Mouse (Mus musculus) heart, embryonic 13.5 days (tissue): Measurements from ENCODE around the gene Gcnt2. TPM values are rescaled to one million over a fixed set of nuclear protein-coding genes. Genes with fewer than 3 reads are reported as not detected.
A peak's percentile ranks its signal among the peaks of the same experiment; 100 is the strongest.

ENCODE experiments used
- ATAC-seq: fragments of 200-750 bp; cut with Nextera tagmentation; 2 replicates; pipeline ENCODE4 v1.8.0; 2017; ENCODE audit warnings: moderate TSS enrichment; ENCODE audit not compliant: insufficient number of reproducible peaks, low FRiP score, low TSS enrichment; ENCODE audit errors: extremely low read depth
- H3K27ac ChIP-seq: fragments of 300-500 bp; sonication (generic); replicated peaks from 2 replicates; pipeline ENCODE4 v1.5.1; 2015; ENCODE audit warnings: moderate library complexity, mild to moderate bottlenecking, inconsistent platforms
- H3K27me3 ChIP-seq: fragments of 300-500 bp; sonication (generic); replicated peaks from 2 replicates; pipeline ENCODE4 v1.6.1; 2015; ENCODE audit warnings: mild to moderate bottlenecking, inconsistent platforms
- H3K36me3 ChIP-seq: fragments of 300-500 bp; sonication (generic); 2 replicates; pipeline ENCODE4 v1.6.1; 2015; ENCODE audit warnings: mild to moderate bottlenecking, inconsistent platforms
- H3K4me1 ChIP-seq: fragments of 300-500 bp; sonication (generic); 2 replicates; pipeline ENCODE4 v1.6.1; 2015; ENCODE audit warnings: inconsistent platforms
- H3K4me2 ChIP-seq: fragments of 300-500 bp; sonication (generic); 2 replicates; pipeline ENCODE4 v1.6.1; 2015; ENCODE audit warnings: inconsistent platforms, mild to moderate bottlenecking, moderate library complexity
- H3K4me3 ChIP-seq: fragments of 300-500 bp; sonication (generic); 2 replicates; pipeline ENCODE4 v1.5.1; 2015; ENCODE audit warnings: moderate library complexity, mild to moderate bottlenecking, inconsistent platforms
- H3K9ac ChIP-seq: fragments of 300-500 bp; sonication (generic); 2 replicates; pipeline ENCODE4 v1.6.1; 2015; ENCODE audit warnings: inconsistent platforms, mild to moderate bottlenecking, moderate library complexity
- H3K9me3 ChIP-seq: fragments of 300-500 bp; sonication (generic); 2 replicates; pipeline ENCODE4 v1.6.1; 2016; ENCODE audit warnings: inconsistent platforms
- WGBS: fragments of 180-500 bp; shearing (Covaris S2); methylation state at CpG from one replicate; pipeline ENCODE4 v1.1.7; 2015; ENCODE audit warnings: mixed read lengths; 5-methylcytosine and 5-hydroxymethylcytosine counted together
- polyA plus RNA-seq: library from polyadenylated mRNA; unstranded; fragments of >200 nt; fragmentation: Nextera tagmentation; extraction: Ambion mirVana; gene quantifications from 2 replicates; pipeline ENCODE4 v1.2.1, GENCODE M21; 2015

The Gcnt2 gene
- polyA plus RNA-seq, 1 experiment from 2014 or later, result 2.5 TPM

DNA sequence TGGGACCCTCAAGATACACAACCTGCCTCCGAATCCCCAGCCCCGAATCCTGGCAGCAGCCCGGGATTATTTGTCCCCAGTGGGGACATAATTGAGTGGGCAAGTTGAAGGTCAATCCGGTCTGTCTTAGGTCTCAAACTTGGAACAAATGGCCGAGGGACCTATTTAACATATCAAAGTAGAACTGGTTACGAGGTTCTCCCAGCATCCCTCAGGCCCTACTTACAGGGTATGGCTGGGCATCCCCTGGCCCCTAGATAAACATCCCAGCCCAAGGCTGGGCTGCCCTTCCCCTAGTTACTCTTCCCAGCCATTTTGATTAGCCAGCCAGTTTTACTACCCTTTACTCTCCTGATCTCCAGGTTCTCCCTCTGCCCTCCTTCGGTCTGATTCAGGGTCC is 8.3 kb upstream of the Gcnt2 start:
- Histone ChIP-seq H3K4me1 (peaks cover 14% of the 10 kb centered on the region), H3K36me3 (no peaks in the 10 kb centered on the region), H3K4me2 (no peak overlapping the region), H3K4me3 (no peak overlapping the region), H3K9ac (no peak overlapping the region), H3K9me3 (no peaks in the 10 kb centered on the region), H3K27me3 (no peaks in the 10 kb centered on the region), H3K27ac (no peak overlapping the region)
- 72% methylated on average over 7 of the region's 7 CpGs for WGBS
- no peak for ATAC-seq

DNA sequence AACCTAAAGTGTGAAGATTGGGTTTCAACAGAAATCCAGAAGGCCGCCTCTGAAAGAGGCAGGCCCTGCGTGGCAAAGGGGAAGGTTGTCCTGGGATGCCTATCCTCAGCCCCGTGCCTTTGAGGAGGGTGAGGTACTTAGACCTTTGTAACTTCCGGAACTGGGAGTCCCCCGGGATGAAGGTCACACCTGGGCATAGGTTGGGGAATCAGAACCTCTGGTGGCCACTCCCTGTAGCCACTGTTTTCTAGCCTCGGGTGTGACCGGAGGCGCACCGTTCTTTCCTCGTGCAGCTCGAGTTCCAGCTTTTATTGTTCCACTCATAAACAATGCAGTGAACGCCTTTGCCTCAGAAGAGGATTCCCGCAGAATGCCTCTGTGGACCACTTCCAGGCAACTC is 7.6 kb upstream of the Gcnt2 start:
- 77% methylated on average over 13 of the region's 13 CpGs for WGBS
- H3K9me3 ChIP-seq, result no peaks in the 10 kb centered on the region
- no peak for ATAC-seq
- no peak overlapping the region for H3K4me2 ChIP-seq
- peaks cover 14% of the 10 kb centered on the region for H3K4me1 ChIP-seq
- H3K27ac ChIP-seq, result no peak overlapping the region
- no peaks in the 10 kb centered on the region for H3K27me3 ChIP-seq
- H3K4me3 ChIP-seq, result no peak overlapping the region
- no peak overlapping the region for H3K9ac ChIP-seq
- H3K36me3 ChIP-seq, result no peaks in the 10 kb centered on the region

DNA sequence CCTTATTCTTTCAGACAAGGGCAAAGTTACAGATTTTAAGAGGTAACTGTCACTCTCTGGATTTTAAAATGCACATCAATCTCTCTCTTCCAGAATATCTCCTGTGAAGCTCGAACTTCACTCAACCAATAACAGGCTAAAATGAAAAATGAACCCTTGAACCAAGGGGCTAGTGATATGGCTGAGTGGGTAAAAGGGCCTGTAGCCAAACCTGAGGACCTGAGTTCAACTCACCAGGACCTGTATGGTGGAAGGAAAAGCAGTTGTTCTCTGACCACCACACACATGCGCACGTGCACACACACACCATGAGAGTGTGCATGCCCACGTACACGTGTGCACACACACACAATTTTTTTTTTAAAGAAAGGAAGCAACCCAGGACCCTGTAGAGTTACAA is 6.8 kb upstream of the Gcnt2 start:
- WGBS, result 80% methylated on average over 5 of the region's 5 CpGs
- peaks cover 17% of the 10 kb centered on the region for H3K4me1 ChIP-seq
- no peak overlapping the region for H3K4me2 ChIP-seq
- H3K4me3 ChIP-seq, result no peak overlapping the region
- ATAC-seq, result no peak
- H3K9ac ChIP-seq, result no peak overlapping the region
- no peaks in the 10 kb centered on the region for H3K36me3 ChIP-seq
- H3K9me3 ChIP-seq, result no peaks in the 10 kb centered on the region
- no peaks in the 10 kb centered on the region for H3K27me3 ChIP-seq
- no peak overlapping the region for H3K27ac ChIP-seq

DNA sequence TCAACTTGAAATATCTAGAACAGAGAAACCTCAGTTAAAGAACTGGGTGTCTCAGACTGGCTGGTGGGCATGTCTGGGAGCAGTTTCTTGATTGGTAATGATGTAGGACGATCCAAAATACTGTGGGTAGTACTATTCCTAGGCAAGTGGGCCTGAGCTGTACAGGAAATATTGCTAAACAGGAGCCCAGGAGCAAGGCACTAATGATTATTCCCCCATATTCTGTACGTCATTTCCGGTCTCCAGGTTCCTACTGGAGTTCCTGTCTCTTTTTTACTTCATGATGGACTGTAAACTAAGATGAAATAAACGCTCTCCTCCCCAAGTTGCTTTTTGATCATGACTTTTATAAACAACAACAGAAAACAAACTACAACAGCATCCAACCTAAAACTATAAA is 5.7 kb upstream of the Gcnt2 start:
- Histone ChIP-seq H3K4me3 (peak overlapping the region; percentile 57), H3K36me3 (no peaks in the 10 kb centered on the region), H3K9me3 (no peaks in the 10 kb centered on the region), H3K27ac (peak overlapping the region; percentile 92), H3K4me1 (peaks cover 17% of the 10 kb centered on the region), H3K4me2 (peak overlapping the region; percentile 76), H3K27me3 (no peaks in the 10 kb centered on the region), H3K9ac (peak overlapping the region; percentile 81; the same call in 1 of the 2 replicates)
- ATAC-seq, result no peak
- 83% methylated on average over 4 of the region's 4 CpGs for WGBS

DNA sequence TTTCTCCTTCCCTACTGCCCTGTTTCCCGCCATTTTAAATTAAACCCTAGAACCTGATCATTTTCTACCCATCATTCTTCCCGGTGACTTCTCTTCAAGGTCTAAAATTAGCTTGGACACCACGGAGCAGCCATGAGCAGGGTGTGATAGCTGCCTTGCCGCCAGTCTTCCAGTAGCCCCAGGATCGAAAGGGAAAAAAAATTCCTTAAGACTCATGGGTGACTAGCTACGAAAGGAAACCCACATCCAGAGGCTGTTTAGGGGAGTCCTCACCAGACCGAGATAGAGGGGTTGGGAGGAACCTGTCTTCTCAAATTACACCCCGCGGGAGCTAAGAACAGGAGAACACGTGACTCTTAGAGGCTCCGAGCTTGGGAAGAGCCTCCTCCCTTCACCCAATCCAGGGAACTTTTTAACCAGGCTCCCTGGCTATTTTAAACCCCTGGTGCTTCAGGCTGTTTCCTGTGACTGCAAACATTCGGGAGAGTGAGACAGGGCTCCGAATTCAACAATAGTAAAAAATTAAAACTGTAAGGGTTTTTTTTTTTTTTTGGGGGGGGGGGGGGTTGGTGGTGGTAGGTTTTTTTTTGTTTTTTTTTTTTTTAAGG is 5.0 kb upstream of the Gcnt2 start:
- Histone ChIP-seq H3K9ac (peak overlapping the region; percentile 81), H3K4me2 (peak overlapping the region; percentile 76), H3K27me3 (no peaks in the 10 kb centered on the region), H3K4me1 (peaks cover 20% of the 10 kb centered on the region), H3K27ac (peak overlapping the region; percentile 92), H3K9me3 (no peaks in the 10 kb centered on the region), H3K4me3 (peak overlapping the region; percentile 57), H3K36me3 (no peaks in the 10 kb centered on the region)
- under 1% methylated on average over 13 of the region's 13 CpGs for WGBS
- ATAC-seq, result peak; percentile 70

DNA sequence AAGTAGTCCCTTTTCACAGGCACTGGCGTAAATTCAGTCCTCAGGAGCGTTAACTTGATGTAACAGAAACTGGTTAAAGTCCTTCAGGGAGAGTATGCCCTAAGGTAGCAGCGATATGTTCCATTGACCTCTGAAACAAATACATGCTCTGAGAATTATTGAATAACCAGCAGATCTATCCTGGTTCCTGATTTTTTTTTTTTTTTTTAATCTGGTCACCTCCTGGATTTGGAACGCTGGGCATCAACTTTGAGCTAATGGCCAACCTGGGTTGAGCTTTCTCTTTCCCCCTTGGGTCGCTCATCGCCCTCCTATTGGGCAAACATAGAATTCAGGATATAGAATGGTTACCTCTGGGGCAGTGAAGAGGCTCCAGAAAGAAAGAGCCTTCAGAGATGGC is 4.3 kb upstream of the Gcnt2 start:
- WGBS, result 65% methylated on average over 6 of the region's 6 CpGs
- Histone ChIP-seq H3K27ac (peak overlapping the region; percentile 92), H3K36me3 (no peaks in the 10 kb centered on the region), H3K9me3 (no peaks in the 10 kb centered on the region), H3K9ac (peak overlapping the region; percentile 81), H3K4me2 (peak overlapping the region; percentile 76), H3K4me1 (peaks cover 27% of the 10 kb centered on the region), H3K27me3 (no peaks in the 10 kb centered on the region), H3K4me3 (peak overlapping the region; percentile 57)
- no peak for ATAC-seq

DNA sequence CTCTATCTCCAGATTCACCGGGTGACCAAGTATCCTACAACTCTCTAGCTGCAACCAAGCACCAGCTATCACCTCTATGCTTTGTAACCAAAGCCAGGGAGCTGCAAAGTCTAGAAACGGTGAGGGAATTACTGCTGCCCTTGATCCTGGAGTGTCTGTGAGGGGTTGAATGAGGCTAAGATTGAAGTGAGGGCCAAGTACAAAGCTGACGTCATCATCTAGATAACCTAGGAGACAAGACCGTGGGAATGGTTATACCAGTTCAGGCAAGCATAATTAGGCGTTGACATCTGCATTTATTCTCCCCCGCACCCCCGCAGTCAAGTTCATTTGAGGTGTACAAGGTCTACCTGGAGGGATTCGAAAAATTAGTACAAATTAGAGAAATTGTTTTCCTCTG is 2.8 kb upstream of the Gcnt2 start:
- Histone ChIP-seq H3K9ac (no peak overlapping the region), H3K9me3 (no peaks in the 10 kb centered on the region), H3K4me1 (peaks cover 27% of the 10 kb centered on the region), H3K27ac (no peak overlapping the region), H3K27me3 (no peaks in the 10 kb centered on the region), H3K4me2 (no peak overlapping the region), H3K4me3 (no peak overlapping the region), H3K36me3 (no peaks in the 10 kb centered on the region)
- no peak for ATAC-seq
- 68% methylated on average over 8 of the region's 8 CpGs for WGBS

DNA sequence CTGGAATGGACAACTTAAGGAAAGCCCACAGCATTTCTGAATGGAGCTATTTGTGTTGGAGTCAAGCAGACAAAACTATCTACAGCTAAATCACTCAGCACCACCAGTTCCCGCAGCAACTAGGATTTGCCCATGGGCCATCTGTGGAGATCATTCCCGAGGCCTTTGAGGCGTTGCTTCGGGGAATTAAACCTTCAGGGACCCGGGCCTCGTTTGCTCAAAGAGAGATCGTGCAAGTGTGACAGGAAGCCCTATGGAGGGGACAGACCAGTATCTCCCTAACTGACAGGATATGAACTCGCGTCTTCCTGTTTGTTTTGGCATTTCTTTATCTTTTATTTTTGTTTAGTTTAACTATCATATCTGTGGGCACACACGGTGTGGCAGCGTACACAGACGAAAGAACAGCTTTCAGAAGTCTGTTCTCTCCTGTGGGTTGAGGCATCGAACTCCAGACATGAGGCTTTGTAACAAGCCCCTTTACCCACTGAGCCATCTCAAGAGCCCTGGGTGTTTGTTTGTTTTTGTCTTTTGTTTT is 2.2 kb upstream of the Gcnt2 start:
- Histone ChIP-seq H3K4me2 (no peak overlapping the region), H3K4me3 (no peak overlapping the region), H3K4me1 (peaks cover 27% of the 10 kb centered on the region), H3K36me3 (no peaks in the 10 kb centered on the region), H3K27ac (no peak overlapping the region), H3K9ac (no peak overlapping the region), H3K9me3 (no peaks in the 10 kb centered on the region), H3K27me3 (no peaks in the 10 kb centered on the region)
- 48% methylated on average over 13 of the region's 13 CpGs for WGBS
- ATAC-seq, result no peak

DNA sequence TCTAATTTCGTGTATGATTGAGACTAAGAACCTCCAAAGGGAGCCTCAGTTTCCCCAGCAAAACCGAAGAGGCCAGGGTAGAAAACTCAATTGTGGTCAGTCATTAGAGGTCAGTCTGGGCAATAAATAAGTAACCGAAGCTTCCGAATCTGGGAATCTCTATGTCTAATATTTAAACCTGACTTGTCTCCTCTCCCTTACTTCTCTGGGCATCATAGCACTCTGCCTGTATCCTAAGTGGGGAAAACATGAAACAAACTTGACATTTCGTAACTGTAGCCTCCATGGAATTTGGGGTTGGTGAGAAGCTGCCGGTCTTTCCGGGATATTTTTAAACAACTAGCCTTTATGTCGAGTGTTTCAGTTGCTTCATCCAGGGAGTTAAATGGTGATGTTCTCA is 329 bp upstream of the Gcnt2 start:
- Histone ChIP-seq H3K9ac (peak overlapping the region; percentile 67; the same call in 1 of the 2 replicates), H3K27me3 (no peaks in the 10 kb centered on the region), H3K27ac (no peak overlapping the region), H3K4me2 (peak overlapping the region; percentile 63), H3K9me3 (no peaks in the 10 kb centered on the region), H3K36me3 (no peaks in the 10 kb centered on the region), H3K4me3 (no peak overlapping the region), H3K4me1 (peaks cover 20% of the 10 kb centered on the region)
- ATAC-seq, result no peak
- WGBS, result 72% methylated on average over 8 of the region's 8 CpGs

DNA sequence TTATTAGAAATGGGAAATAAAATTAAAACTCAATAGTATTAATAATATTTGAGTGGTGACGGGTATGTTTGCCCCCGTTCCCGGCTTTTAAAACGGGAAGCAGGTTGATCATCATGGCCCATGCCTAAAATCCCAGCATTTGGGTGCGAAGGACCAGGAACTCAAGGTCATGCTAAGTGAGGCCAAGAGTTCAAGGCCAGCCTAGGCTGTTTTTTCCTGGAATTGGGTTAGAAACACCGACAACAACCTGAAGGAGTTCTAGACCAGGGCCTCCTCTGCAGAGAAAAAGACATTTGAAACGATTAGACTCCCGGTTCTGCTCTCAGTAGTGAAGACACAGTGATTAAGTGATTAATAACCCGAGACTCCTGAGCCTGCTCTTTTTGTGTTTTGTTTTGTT is 3.5 kb downstream of the Gcnt2 start:
- Histone ChIP-seq H3K9ac (no peak overlapping the region), H3K4me2 (no peak overlapping the region), H3K36me3 (no peaks in the 10 kb centered on the region), H3K4me1 (peaks cover 11% of the 10 kb centered on the region), H3K27me3 (no peaks in the 10 kb centered on the region), H3K27ac (no peak overlapping the region), H3K4me3 (no peak overlapping the region), H3K9me3 (no peaks in the 10 kb centered on the region)
- WGBS, result 79% methylated on average over 9 of the region's 9 CpGs
- ATAC-seq, result no peak

DNA sequence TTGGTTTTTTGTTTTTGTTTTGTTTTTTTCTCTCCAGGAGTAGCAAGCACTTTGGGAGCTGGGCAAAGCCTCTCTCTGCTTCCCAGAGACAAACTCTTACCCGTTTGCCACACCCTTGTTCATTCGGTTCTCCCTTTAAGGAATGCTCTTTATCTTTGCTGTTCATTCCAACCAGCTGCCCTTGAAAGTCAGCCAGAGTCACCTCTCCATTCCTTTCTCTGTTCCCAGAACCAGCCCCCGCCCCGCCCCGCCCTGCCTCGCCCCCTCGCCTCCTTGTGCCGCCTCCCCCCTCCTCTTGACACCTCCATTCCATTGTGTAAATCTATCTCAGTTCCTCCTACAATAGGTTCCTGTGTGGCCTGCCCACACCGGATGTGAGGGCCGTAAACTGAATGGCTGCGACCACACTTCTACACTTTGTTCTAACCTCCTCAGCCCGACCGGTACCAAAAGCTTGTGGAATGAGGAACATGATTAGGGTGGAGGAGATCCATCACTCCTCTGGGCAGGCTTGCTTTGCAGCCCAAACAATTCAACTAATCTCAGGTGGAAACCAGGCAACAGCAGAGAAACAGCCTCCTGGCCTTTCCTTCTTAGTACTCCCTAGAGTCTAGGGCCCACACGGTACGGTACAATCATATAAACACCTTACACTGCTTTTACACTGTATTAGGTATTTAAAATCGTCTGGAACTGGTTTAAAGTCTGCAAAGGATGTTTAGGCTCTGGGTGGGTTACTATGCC is 9.5 kb downstream of the Gcnt2 start:
- peaks cover 16% of the 10 kb centered on the region for H3K4me1 ChIP-seq
- WGBS, result 14% methylated on average over 13 of the region's 16 CpGs
- ATAC-seq, result peak; percentile 31; the same call in 1 of the 2 replicates
- H3K4me3 ChIP-seq, result no peak overlapping the region
- peak overlapping the region; percentile 81 for H3K27ac ChIP-seq
- no peaks in the 10 kb centered on the region for H3K36me3 ChIP-seq
- peak overlapping the region; percentile 50; the same call in 1 of the 2 replicates for H3K9ac ChIP-seq
- H3K4me2 ChIP-seq, result peak overlapping the region; percentile 46
- H3K9me3 ChIP-seq, result no peaks in the 10 kb centered on the region
- no peaks in the 10 kb centered on the region for H3K27me3 ChIP-seq
